Mouse (Mus musculus) testis, postnatal 10 days (tissue): ENCODE measurements around the gene Flcn.
"Not testable (repeated sequence)": the region's sequence is repeated elsewhere in the genome, so short reads cannot be mapped to it uniquely, and the experiment has no call there.

Source experiments
- DNase-seq: peaks from one replicate; pipeline ENCODE4 v3.0.0; 2021; ENCODE audit warnings: low spot score

Gene Flcn

DNA sequence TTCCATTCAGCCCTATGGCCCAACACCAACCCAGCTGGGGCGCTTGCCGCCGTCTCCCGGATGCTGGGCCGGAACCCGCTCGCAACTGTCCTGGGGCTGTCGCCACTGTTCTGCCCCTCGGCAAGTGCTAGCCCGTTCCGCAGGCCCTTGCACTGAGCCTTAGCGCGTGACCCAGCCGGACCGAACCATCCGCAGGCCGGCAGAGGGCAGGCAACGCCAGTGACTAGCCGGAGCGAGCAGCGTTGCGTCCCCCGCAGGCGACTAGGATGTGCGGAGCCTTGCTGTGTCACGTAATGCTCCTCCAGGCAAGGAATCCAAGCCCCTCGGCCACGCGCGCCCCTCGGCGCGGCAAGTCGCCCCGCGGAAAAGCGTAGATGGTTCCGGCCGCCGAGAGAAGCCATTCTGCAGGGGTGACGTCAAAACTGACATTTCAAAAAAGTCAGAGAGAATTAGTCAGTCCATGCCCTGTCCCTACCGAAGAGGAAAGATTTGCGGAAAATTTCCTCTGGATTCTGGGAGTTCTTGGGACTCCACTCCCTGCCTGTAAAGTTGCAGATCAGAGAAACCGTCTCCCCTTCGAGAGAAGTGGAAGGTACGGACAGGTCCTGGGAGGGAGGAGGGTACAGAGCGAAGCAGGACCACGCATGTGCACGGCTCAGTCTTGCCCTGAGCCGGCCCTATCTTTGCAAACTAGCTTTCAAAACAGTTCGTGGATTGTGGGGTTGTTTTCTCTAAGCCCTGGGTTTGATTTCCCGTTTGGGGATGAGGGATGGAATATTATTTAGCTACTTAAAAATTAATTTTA, at the start of gene Flcn:
Gene Flcn, minus strand, starts transcription at position 347 of the 805 bp plus-strand sequence.
- peak; percentile 82 for DNase-seq

DNA sequence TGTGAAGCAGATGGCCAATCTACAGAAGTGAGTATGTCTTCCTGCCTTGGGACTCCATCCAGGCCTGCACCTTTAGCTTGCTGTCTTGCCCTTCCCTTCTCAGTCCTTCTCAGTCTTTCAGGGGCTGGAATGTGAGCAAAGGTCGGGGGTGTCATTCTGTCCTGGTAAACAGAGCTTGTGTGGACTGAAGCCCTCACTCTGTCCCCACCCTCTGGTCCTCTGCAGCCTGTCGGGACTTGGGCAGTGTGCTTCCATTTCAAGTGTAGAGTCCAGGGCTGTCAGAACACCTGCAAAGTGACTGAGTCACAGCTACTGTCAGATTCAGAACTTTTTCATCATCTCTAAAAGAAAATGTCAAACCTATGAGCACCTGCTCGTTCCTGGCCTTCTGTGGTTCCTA, 43.0 kb upstream of the Flcn start:
- no peak for DNase-seq

DNA sequence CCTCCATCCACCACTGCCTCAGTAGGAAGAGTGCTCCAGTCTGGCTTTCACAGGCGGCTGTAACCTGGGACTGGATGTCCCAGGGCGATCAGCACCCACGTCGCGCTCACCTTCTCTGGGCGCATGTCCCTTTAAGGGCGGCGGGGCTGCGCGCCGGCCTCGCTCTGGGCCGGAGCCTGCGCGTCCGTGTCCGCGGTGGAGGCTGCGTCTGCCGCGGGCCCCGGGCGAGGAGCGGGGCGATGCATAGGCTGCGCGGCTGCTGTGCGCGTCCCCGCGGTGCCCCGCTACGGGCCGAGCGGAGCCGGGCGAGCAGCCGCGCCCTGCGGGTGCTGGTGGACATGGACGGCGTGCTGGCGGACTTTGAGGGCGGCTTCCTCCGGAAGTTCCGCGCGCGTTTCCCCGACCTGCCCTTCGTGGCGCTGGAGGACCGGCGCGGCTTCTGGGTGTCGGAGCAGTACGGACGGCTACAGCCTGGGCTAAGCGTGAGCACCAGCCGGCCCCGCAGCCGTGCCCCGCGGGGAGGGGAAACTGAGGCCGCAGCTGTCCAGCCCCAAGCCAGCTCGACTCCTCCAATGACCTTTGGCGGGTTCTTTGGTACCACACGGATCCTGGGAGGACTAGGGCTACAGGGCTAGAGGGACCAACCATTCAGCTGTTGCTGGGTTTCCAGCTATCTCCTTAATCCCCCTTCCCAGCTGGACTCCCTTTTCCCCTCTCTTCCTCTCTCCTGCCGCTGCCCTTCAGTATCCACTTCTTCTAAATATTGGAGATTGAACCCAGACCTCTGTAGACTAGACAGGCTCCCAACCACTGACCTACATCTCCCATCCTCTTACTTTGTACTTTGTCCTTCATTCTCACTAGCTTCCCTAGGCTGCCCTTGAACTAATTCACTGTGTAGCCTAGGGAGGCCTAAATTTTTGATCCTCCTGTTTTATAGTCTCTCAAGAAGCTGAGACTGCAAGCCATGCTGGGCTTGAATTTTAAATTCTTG, 38.4 kb upstream of the Flcn start:
- peak; percentile 85 for DNase-seq

DNA sequence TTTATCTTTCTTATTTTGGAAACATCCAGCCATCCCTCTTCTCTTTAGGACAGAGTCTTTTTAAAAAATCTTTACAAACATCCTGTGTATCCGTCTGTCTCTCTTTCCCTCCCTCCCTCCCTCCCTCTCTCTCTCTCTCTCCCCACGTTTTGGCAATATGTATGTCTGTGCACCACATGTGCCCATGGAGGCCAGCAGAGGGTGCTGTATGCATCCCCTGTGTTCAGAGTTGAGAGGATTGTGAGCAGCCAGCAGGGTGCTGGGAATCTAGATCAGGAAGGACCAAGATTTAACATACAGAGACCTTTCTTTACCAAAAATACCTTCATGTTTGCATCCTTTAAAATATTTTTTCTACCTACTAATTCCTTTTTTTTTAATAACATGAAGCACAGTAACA, 37.3 kb upstream of the Flcn start:
- peak; percentile 65 for DNase-seq

DNA sequence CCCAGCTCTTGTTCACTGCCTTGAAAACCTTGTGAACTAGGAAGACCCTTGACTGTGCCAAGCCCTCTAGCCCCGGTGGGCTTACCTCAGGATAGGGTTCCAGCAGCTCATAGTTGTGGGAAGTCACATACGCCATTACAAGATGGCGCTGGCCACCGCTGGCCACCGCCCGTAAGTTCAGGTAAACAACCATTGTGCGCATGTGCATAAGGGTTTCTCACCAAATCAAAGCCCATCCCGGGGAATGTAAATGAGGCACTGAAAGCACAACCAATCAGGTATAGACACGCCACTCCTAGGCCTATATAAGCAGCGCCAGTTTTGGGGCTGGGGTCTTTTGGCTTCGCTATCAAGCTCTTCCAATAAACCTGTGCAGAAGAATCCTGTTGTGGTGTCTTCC, 36.5 kb upstream of the Flcn start:
- no peak for DNase-seq

DNA sequence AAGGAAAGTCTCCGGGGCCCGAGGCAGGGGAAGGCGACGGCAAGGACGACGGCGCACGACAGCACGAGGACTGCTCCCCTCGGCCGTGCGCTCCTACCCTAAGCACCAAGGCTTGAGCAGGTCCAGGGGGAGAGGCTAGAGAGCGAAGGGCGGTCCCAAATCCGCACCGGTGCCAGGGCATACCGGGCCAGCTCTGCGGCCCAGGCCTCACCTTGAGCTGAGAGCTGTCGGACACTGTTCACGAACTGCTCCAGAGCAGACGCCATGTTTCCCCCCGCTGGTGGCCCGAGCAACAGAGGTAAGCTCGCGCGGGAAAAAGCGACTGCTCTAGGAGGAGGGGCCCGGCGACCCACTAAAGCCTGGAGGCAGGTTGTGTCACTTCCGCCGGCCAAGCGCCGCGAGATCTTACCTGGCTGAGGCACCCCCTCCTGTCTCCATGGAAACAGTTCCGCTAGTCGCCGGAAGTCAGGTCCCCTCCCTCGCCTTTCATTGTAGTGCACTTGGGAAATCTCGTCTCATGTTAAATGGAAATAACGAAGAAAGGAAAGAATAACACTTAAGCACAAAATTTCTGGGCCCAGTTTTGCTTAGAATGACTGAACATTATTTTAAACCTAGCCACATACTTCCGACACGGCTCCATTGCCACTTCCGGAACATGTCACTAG, 29.8 kb upstream of the Flcn start, which contains the start of gene Cops3:
Gene Cops3, minus strand, starts transcription at position 380 of the 668 bp plus-strand sequence.
- DNase-seq: peak; percentile 94

DNA sequence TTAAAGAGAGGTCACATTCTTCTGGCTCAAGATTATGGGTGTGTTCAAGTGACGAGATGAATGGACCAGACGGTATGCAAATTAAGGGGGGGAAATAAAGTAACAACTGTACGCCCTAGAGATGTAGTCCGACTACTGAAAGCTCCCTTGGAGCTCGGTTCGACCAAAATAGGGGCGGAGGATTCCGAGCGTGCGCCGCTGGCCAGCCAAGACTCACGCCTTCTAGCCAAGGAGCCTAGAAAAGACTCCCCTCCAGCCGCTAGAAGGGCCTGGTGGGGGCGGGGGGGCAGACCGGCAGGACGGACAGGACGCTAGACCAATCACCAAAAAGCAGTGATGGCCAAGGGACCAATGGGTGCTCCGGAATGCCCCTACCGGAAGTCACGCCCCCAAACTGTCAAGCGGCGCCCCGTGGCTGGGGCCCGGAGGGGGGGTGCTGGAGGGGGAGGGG, 29.2 kb upstream of the Flcn start, which contains the start of gene Nt5m:
Gene Nt5m, plus strand, starts transcription at position 440 of the 451 bp plus-strand sequence.
- peak; percentile 95 for DNase-seq

DNA sequence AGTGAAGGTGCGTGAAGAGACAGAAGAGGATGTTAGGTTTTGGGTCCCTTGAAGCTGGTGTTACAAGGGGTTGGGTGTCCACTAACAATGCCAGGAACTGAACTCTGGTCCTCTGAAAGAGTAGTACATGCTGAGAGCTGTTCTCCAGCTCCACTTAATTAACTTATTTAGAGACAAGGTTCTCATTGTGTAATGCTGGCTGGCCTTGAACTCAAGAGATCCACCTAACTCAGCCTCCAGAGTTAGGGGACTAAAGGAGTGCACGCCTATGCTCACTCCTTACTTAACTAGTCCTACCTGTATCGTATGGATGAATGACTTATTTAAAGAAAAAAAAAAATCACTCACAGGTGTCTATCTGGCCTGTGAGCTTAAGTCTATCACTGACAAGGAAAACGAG, 28.6 kb upstream of the Flcn start:
- no peak for DNase-seq

DNA sequence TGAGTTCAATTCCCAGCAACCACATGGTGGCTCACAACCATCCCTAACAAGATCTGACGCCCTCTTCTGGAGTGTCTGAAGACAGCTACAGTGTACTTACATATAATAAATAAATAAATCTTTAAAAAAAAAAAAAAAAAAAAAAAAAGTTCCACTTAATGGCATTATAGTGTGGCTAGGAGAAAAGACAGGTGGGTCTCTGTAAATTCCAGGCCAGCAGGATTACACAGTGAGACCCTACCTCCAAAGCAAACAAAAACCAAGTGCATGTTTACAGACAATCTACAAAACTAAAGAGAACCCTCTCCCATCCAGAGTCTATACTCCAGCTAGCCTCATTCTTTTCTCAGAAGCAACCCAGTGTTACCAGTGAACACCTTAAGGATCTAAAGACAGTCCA, 28.0 kb upstream of the Flcn start:
- not testable (repeated sequence) for DNase-seq

DNA sequence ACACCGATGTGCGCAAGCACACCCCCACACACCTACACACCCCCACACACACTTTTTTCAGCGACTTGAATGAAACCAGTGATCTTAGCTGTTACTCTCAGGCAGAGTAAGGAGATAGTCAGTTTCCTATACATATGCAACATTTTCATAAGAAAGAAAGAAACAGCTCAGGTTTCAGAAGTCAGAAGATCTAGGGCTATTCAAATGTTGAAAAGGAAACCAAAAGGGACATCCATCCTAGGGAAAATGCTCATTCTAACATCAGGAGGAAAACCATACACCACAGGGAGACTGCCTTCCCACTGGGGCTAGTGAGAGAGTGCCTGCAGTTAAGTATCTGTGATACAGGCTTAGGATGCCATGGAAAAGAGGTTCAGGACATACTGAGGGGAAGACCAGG, 11.8 kb upstream of the Flcn start:
- DNase-seq: no peak

DNA sequence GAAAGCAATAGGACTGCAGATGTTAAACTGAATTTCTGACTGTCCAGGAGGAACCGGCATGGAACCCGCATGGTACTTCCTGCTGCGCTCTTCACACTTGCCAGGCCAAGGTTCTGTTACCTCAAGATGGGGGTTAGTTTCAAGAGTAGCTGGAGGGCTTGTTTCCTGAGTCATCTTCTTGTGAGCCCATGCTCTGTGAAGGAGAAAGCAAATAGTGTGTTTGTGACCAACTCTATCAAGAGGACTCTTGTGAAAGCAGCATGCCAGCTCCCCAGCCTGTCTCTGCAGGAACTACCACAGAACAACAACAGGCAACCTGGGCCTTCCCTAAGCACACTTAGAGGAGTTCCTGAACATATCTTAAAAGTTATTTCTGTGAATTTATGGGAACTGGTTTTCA, 8.1 kb upstream of the Flcn start:
- no peak for DNase-seq

DNA sequence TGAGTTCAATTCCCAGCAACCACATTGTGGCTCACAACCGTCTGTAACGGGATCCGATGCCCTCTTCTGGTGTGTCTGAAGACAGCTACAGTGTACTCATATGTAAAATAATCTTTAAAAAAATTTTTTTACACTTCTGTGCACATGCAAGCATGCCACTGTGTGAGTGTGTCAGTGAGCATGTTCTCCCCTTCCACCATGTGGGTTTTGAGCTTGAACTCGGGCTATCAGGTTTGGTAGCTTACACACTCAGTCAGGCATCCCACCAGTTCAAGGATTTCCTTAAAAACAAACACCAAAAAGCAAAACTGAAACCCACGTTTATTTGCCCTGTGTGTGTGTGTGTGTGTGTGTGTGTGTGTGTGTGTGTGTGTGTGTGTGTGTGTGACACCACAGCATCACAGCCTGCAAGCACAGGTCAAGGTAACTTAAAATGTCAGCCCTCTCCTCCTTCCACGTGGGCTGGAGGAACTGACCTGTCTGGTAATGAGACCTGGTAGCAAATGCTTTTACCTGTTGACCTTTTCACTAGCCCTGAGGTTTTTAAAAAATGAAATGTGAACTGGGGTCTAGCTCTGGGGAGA, 5.8 kb upstream of the Flcn start:
- DNase-seq: no peak

DNA sequence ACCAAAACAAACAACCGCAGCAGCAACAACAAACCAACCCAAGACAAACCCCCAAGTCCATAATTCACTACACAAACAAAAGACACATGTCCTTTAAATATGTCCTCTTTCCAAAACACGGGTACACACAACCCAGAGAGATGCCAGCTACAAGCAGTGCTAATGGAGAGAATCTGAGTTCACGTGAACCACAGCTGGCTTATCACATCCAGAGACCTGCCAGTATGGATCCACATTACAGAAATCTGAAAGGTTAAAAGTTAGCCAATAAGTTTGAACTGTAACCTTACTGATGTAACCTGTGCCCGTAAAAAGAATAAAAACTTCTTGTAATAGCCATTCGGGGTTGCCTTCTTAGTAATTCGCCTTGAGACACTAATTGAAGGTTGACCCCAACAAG, 5.1 kb upstream of the Flcn start:
- no peak for DNase-seq

DNA sequence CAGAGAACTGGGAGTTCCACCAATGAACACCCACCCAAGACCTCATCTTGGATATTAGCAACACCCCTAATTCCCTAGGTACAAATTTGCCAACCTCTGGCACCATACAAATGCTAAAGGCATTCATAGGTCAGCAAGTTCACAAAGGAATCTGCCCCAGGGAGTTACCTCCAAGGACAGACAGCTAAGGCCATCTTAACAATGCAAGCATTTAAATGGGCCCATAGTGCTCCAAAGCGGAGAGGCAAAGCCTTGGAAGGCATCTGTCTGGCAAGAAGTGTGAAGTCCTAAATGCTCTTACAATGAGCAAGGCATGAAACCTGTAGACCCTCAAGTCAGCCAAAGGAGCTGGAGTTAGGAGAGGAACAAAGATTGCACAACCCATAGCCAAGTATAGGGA, 4.5 kb upstream of the Flcn start:
- DNase-seq: no peak

DNA sequence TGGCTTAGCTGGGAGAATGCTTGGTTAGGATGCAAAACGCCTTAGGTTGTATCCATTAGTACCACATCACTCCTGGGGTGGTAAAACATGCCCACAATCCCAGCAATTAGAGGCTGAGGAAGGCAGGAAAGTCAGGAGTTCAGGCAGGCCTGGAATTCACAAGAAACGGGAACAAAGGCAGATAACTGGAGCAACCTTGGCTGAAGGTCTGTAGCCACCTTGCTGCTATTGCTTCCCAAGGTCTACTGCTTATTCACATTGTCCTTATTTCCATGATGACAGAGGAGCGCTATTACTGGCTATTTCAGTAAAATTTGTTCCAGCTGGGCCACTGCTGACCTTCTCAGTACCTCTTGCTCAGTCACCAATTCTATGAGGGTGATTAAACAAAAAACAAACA, 3.5 kb upstream of the Flcn start:
- DNase-seq: no peak

DNA sequence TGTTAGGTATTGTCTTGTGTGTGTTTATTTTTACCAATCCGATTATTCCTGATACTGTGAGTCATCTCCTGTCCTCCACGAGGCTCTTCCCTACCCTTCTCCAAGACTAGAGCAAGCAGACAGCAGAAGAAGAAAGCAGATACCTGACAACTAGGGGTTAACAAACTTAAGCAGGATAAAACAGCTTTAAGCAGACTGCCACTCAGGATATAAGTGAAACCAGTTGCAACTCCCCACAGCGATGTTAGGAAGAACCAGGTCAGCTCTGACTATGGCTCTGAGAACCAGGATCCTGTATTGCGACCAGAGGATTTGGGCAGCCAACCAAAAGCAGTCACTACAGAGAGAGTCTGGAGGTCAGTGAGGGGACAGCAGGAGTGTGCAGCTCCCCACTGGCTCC, 1.4 kb upstream of the Flcn start:
- no peak for DNase-seq

DNA sequence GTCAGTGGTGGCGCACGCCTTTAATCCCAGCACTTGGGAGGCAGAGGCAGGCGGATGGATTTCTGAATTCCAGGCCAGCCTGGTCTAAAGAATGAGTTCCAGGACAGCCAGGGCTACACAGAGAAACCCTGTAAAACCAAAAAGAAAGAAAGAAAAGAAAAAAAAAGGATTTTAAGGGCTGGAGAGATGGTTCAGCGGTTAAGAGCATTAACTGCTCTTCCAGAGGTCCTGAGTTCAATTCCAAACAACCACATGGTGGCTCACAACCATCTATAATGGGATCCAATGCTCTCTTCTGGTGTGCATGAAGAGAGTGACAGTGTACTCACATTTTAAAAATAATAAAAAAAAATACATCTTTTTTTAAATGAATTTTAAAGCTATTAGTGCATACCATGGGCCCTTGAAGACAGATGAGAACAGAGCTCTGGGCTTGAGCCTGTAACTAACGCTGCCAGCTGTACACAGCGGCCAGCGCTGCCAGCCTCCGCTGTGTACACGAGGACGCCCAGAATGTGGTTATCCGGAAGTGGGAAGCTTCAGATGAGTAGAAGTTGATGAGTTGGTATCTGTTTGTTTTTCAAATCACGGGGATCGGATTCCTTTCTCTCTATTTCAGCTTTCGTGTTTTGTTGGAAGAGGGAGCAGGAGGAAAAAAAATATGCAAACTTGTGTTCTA, 803 bp upstream of the Flcn start:
- no peak for DNase-seq

DNA sequence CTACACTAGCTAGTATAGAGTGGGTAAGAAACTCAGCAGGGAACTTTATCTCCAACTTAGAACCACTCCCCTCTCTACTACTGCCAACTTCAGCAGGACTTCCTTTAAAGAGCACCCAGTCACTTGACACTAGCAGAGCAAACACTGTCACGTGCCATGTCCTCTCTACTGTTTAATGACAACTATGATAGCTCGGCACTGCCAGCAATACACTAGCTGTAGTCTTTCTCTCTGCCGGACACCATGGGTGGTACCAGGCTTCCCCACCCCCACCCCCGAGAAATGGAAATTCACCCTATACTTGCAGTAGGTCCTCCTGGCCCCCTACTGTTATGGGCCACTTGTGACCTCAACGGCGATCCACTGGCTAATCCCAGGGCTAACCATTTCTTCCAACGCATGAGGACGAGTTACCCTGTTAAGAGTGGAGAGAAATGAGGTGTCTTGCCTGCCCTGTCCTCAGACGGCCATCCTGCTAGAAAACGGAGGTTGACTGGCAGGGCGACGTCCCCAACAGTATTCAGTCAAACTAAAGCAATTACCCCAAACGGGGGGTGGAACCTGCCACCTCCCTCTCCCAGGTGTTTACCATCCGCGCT, 646 bp downstream of the Flcn start:
- no peak for DNase-seq

DNA sequence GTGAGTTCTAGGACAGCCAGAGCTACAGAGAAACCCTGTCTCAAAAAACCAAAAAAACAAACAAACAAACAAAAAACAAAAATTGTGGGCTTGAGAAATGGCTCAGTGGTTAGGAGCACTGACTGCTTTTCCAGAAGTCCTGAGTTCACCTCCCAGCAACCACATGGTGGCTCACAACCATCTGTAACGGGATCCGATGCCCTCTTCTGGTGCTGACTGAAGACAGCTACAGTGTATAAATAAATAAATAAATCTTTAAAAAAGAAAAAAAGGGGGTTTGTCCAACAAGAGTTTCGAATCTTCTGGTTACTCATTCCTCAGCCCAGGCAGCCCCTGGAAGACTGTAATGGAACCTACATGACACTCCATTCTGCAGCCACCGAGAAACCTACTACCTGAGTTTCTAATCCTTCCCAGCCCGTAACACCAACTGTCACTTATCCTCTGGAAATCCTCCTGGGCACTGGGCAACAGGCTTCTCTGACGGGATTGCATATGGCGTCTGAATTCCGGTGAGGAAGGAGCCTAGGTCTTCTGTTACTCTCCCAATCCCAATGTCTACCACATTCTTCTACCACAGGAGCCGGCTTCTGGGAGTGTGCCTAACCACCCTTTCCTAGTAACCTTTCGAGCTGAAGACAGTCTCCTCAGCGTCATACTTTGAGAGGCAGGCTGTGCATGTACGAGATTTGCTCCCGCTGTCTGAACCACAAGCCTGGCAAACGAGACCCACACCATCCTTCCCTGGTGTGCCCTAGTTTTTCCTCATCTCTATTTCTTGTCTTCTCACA, 1.5 kb downstream of the Flcn start:
- DNase-seq: no peak

DNA sequence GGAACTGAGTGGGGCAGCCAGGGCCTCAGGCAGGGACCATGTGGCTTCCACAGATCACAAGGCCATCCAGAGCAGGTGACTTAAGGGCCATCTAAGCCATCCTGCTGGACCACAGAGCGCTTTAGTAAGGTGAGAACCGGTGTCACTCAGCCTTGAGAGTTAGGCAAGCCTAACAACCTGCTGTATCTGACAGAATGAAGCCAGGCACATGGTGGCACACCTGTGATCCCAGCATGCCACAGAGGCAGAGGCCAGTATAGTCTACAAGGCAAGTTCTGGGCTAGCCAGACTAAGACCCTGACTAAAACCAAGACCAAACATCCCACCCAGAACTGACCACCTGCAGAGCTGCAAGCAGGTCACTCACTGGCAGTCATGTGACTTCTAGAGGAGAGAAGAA, 4.2 kb downstream of the Flcn start:
- no peak for DNase-seq
